Mouse (Mus musculus) frontal cortex, postnatal 25 days (tissue): ENCODE results near the gene Smim1.

Experiments
- DNase-seq, 2 experiments: peaks; one replicate each; pipeline ENCODE4 v3.0.0; 2022; ENCODE audit warnings: low spot score in 2 of 2

Gene Smim1

GRCm38 (mm10) chr4:154021432-154021831 is 4.6 kb downstream of the Smim1 start:
- DNase-seq = no peak

DNA sequence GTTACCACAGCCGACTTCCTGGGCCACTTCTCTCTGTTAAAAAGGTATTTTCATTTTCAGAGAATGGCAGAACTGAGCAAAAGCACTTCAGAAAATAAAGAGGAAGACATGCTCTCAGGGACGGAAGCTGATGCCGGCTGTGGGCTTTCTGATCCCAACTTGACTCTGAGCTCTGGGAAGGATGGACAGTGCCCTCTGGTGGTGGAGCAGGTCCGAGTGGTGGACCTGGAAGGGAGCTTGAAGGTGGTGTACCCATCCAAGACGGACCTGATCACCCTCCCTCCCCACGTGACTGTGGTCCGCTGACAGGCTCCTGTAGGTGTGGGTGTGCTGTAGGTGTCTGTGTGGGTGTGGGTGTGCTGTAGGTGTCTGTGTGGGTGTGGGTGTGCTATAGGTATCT is 6.5 kb downstream of the Smim1 start:
- no peak for DNase-seq

DNA sequence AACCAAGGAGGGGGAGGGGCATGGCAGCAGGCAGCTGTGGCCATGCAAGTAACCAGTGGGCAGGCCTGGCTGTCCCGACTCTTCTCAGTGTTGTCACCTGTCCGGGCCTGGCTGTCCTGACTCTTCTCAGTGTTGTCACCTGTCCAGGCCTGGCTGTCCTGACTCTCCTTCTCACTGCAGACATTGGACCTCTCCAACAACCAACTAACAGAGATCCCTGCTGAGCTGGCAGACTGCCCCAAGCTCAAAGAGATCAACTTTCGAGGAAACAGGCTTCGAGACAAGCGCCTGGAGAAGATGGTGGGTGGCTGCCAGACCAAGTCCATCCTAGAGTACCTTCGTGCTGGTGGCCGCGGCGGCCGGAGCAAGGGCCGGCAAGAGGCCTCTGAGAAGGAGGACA is 10.6 kb downstream of the Smim1 start:
- no peak for DNase-seq

DNA sequence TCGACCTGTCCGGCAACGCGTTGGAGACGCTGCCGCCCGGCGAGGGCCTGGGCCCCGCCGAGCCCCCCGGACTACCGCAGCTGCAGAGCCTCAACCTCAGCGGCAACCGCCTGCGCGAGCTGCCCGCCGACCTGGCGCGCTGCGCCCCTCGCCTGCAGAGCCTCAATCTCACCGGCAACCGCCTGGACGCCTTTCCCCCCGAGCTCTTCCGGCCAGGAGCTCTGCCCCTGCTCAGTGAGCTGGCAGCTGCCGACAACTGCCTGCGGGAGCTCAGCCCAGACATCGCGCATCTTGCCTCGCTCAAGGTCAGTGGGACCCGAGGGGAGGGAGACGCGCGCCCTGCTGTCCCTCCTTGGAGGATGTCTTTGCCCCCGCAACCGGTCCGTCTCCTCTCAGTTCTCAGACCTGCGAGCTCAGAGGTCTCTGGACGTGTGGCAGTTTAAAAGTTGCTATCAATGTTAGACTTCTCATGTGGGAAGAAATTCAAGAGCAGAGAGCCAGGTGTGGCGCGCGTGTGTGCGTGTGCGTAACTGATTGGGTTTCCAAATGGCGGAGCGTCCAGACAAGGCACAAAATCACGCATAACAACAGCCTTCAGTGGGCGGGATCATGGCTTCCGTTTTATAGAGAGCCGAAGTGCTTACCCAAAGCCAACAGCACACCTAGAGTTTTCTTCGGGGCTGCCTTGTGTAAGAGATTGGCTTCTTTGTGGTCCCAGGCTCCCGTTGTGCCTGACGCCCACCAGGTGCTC is 13.7 kb downstream of the Smim1 start:
- no peak for DNase-seq

GRCm38 (mm10) chr4:154011646-154012089 is 14.4 kb downstream of the Smim1 start, which contains the start of gene Lrrc47:
TSS of gene Lrrc47 (plus strand) at chr4:154011731.
- DNase-seq = peak; percentile 63 to 70

- DNase-seq = no peak
Observed at GRCm38 (mm10) chr4:154010907-154011645, 15.0 kb downstream of the Smim1 start.

GRCm38 (mm10) chr4:154007759-154008158 is 18.3 kb downstream of the Smim1 start:
- no peak for DNase-seq

GRCm38 (mm10) chr4:154006264-154006663 is 19.8 kb downstream of the Smim1 start:
- DNase-seq = no peak

DNA sequence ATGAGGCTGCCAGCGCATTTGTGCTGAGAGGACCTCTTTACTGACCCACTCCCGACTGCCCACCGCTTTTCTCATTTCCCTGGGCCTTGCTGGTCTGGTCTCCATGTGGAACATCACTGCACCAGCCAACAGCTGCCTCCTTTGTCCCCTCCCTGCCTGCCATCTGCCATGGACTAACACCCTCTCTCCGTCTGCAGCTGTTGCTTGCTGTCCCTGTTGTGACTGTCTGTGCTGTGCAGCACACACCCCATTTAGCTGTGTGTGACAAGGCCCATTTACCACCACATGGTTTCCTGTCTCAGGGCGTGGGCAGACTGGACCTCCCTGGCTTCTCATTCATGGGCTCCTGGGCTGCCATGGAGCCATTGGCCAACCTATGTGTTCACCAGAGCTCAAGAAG is 20.5 kb downstream of the Smim1 start:
- DNase-seq = no peak

- DNase-seq = no peak
Observed at GRCm38 (mm10) chr4:153993505-153993904, 32.5 kb downstream of the Smim1 start.

GRCm38 (mm10) chr4:153992715-153993114 is 33.3 kb downstream of the Smim1 start:
- DNase-seq = no peak

DNA sequence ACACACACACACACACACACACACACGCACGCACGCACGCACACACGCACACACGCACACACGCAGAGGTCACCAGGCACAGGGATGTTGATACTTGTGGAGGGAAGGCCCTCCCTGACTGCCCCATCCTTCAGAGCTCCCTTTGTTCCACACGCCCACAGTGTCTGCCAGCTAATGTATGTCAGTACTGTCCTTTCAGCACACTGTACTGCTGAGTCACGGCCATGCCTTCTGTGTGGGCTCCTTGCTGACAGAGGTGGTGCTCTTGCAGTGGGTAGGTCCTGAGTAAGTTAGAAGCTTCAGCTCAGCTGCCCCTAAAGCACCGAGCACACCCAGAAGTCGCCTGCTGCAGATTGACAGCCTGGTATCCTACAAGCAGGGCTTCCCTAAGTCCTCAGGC is 45.6 kb downstream of the Smim1 start:
- DNase-seq = no peak

DNA sequence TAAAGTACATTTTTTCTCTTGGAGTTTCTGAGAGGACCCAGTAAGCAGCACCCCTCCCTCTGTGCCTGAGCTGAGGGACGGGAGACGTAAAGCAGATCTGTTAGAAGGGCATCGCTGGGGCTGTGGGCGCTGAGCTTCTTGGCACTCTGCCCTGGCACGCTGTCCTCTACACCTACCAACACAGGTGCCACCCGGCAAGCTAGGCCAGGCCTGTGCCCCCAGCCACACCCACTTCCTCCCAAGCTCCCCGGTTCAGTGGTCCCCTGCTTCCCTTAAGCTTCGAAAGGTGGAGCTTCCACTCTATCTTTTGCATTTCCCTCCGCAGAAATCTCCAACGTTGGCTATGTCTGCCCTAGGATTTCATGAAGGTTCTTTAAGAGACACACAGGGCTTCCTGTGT is 46.8 kb downstream of the Smim1 start:
- DNase-seq = no peak

- DNase-seq = no peak
Observed at GRCm38 (mm10) chr4:153975768-153976167, 50.3 kb downstream of the Smim1 start.

- DNase-seq = no peak
Observed at GRCm38 (mm10) chr4:153975292-153975662, 50.8 kb downstream of the Smim1 start.

- peak; percentile 93 to 95 for DNase-seq
Observed at GRCm38 (mm10) chr4:153974431-153975291, 51.4 kb downstream of the Smim1 start, which contains the start of the genes Dffb and Cep104. TSS of gene Dffb (minus strand) at chr4:153975126. TSS of gene Cep104 (plus strand) at chr4:153975194.
